Mouse (Mus musculus) thymus, adult 2 months (tissue): Measurements from ENCODE around the gene Smarca4. TPM values are rescaled to one million over a fixed set of nuclear protein-coding genes. Genes with fewer than 3 reads are reported as not detected.

Experiments
- DNase-seq: peaks from one replicate; pipeline ENCODE4 v3.0.0; 2021
- H3K27ac ChIP-seq: fragments of 200-500 bp; 2 replicates; pipeline ENCODE4 v1.5.1; 2012; ENCODE audit warnings: low read length, control low read depth; ENCODE audit not compliant: control insufficient read depth, insufficient read depth
- H3K27me3 ChIP-seq: fragments of 200-500 bp; 2 replicates; pipeline ENCODE4 v1.6.1; 2012; ENCODE audit warnings: mild to moderate bottlenecking, low read length, moderate library complexity, mixed read lengths; ENCODE audit not compliant: control insufficient read depth, insufficient read depth
- H3K36me3 ChIP-seq: fragments of 200-500 bp; 2 replicates; pipeline ENCODE4 v1.6.1; 2012; ENCODE audit warnings: mild to moderate bottlenecking, low read length, moderate library complexity; ENCODE audit not compliant: control insufficient read depth, insufficient read depth
- H3K4me1 ChIP-seq: fragments of 200-500 bp; replicated peaks from 2 replicates; pipeline ENCODE4 v1.6.1; 2012; ENCODE audit warnings: low read length; ENCODE audit not compliant: control insufficient read depth, insufficient read depth
- H3K4me3 ChIP-seq: fragments of 200-500 bp; 2 replicates; pipeline ENCODE4 v1.5.1; 2012; ENCODE audit warnings: mild to moderate bottlenecking, low read length, control low read depth, moderate library complexity; ENCODE audit not compliant: control insufficient read depth, insufficient read depth
- CTCF ChIP-seq: fragments of 200-500 bp; IDR thresholded peaks from 2 replicates; pipeline ENCODE4 v1.5.1; 2012; ENCODE audit warnings: mild to moderate bottlenecking, control low read depth, low read length, moderate library complexity, borderline replicate concordance; ENCODE audit not compliant: control insufficient read depth, poor library complexity, insufficient read depth; ENCODE audit errors: extremely low read depth
- POLR2A ChIP-seq: fragments of 200-500 bp; IDR thresholded peaks from 2 replicates; pipeline ENCODE4 v1.6.1; 2012; ENCODE audit warnings: mild to moderate bottlenecking, low read length, control low read depth, moderate library complexity; ENCODE audit not compliant: control insufficient read depth, poor library complexity, insufficient read depth; ENCODE audit errors: extremely low read depth
- WGBS: fragments of 180-500 bp; shearing (Covaris S2); methylation state at CpG from one replicate; pipeline ENCODE4 v1.1.7; 2018; 5-methylcytosine and 5-hydroxymethylcytosine counted together
- polyA plus RNA-seq: library from polyadenylated mRNA; depleted of rRNA; stranded (reverse); fragments of >200 nt; gene quantifications from 2 replicates; pipeline ENCODE4 v1.2.3, GENCODE M21; 2012

Gene Smarca4
- polyA plus RNA-seq, 1 experiment, result 156 TPM

DNA sequence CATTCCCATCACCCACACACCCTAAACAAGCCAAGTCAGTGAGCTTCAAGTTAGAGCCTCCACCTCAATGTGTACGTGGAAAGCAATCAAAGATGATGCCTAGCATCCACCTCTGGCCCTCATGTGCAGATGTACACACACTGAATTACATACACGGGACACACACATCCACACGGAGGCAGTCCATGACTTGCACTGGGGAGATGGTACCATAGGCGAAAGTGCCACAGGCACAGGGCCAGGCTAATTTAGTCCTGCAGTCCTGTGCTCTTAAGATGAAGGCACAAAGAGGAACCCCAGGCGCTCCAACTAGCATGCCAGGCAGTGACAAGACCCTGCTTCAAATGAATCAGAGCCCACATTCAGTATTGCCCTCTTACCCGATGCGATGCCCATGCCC lies 87.5 kb downstream of the Smarca4 start:
- Histone ChIP-seq H3K27me3 (no peaks in the 10 kb centered on the region), H3K4me3 (no peak overlapping the region), H3K27ac (no peak overlapping the region), H3K36me3 (peaks cover 62% of the 10 kb centered on the region), H3K4me1 (no peaks in the 10 kb centered on the region)
- no peak for DNase-seq
- WGBS, result 98% methylated on average over 7 of the region's 7 CpGs
- no peak for TF ChIP-seq POLR2A
- no peak for TF ChIP-seq CTCF

DNA sequence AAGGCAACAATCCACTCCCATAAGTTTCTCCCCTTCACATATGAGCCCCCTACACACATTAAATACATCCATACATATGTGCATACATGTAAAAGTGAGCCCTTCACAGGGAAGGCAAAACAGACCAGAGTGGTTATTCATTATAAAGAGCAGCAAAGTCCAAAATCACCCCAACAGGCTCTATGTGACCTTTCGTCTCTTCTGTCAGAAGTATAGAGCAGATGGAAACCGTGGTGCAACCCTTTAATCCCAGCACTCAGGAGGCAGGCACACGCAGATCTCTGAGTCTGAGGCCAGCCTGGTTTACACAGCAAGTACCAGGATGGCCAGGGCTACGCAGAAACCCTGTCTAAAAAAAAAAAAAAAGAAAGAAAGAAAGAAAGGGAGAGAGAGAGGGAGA lies 90.1 kb downstream of the Smarca4 start:
- no peaks in the 10 kb centered on the region for H3K4me1 ChIP-seq
- WGBS, result 97% methylated on average over 4 of the region's 4 CpGs
- peaks cover 36% of the 10 kb centered on the region for H3K36me3 ChIP-seq
- TF ChIP-seq POLR2A, result no peak
- no peak for TF ChIP-seq CTCF
- DNase-seq, result no peak
- H3K27ac ChIP-seq, result no peak overlapping the region
- no peaks in the 10 kb centered on the region for H3K27me3 ChIP-seq
- H3K4me3 ChIP-seq, result no peak overlapping the region

DNA sequence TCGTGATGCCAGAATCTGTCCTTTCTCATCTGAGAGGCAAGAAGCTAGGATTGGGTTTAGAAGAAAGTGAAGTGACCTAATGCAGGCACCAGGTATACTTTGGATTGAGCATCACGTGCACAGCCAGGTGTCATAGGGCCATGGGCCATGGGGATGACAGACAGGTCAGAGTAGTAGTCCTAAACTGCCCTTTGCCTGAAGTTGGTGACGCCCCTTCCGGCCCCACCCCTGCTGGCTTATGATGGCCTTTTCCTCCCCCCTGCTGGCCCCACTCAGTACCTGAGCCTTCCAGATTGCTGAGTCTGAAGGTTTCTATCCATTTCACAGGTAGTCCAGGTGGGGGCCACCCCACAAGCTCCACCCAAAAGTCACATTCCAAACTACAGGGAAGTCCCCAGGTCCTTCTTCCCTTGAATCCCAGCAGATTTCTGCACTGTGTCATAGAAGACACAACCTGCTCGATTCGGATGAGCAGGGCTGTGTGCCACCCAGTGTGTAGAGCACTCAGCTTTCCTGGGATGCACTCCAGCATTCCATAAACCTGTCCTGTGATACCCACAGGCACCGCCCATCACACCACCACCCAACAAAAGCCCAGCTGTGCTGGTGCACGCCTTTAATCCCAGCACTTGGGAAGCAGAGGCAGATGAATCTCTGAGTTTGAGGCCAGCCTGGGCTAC lies 90.8 kb downstream of the Smarca4 start:
- Histone ChIP-seq H3K4me1 (no peaks in the 10 kb centered on the region), H3K4me3 (no peak overlapping the region), H3K36me3 (peaks cover 30% of the 10 kb centered on the region), H3K27ac (no peak overlapping the region), H3K27me3 (no peaks in the 10 kb centered on the region)
- TF ChIP-seq CTCF (no peak), POLR2A (no peak)
- 94% methylated on average over 8 of the region's 8 CpGs for WGBS
- DNase-seq, result no peak

DNA sequence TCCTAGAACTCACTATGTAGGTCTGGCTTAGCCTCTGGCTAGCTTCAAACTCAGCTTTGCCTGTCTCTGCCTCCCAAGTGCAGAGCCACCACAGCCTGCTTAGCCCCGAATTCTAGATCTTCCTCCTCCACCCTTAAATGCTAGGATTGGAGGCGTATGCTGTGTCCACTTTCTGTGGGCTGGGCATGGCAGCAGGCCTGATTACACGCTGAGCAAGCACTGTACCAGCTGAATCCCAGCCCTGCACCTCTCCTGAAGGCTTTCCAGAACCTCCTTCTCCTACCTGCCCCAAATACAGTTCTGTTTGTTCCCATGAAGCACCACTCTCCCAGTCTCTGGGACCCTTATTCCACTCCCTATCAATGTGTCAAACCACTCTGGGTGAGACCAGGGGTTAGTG lies 93.4 kb downstream of the Smarca4 start:
- H3K27me3 ChIP-seq, result no peaks in the 10 kb centered on the region
- DNase-seq, result no peak
- 96% methylated on average over 3 of the region's 3 CpGs for WGBS
- H3K36me3 ChIP-seq, result peaks cover 4% of the 10 kb centered on the region
- no peak overlapping the region for H3K27ac ChIP-seq
- H3K4me3 ChIP-seq, result no peak overlapping the region
- no peaks in the 10 kb centered on the region for H3K4me1 ChIP-seq
- no peak for TF ChIP-seq POLR2A
- TF ChIP-seq CTCF, result no peak

DNA sequence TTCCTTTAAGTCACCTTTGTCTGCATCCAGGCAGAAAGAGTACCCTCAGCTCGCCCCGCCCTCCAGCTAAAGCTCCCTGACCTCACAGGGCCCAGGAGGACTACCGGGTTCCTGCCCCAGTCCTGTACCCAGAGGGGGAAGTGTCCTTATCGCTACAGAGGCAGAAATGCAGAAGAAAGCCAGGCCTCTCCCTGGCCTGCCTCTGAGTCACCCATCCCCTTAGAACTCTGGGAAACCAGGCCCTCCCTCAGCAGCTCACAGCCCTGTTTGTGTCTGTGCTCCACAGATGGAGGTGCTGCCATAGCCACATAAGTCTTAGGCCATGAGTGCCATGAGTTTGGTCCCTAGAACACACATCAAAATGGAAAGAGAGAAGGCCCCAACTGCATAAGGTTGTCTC lies 99.3 kb downstream of the Smarca4 start:
- Histone ChIP-seq H3K4me1 (no peaks in the 10 kb centered on the region; the same call in 1 of the 2 replicates), H3K27ac (no peak overlapping the region), H3K36me3 (no peaks in the 10 kb centered on the region), H3K27me3 (no peaks in the 10 kb centered on the region), H3K4me3 (no peak overlapping the region)
- no peak for DNase-seq
- TF ChIP-seq CTCF (no peak), POLR2A (no peak)
- 40% methylated on average over 4 of the region's 4 CpGs for WGBS

DNA sequence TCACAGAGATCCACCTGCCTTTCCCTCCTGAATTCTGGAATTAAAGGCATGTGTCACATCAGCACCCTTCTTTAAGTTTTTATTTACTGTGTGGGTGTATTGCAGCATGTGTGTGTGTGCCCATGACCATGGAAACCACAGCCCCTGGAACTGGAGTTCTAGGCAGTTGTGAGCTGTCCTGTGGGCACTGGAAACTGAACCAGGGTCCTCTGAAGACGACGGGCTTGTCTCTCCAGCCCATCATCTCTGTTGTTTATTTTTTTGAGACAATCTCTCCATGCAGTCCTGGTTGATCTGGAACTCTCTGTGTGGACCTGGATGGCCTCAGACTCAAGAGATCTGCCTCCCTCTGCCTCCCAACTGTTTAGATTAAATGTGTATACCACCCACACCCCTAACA lies 101.0 kb downstream of the Smarca4 start:
- H3K4me3 ChIP-seq, result no peak overlapping the region
- no peak for TF ChIP-seq CTCF
- no peak for TF ChIP-seq POLR2A
- no peaks in the 10 kb centered on the region for H3K27me3 ChIP-seq
- 98% methylated on average over 2 of the region's 2 CpGs for WGBS
- H3K36me3 ChIP-seq, result no peaks in the 10 kb centered on the region
- no peak for DNase-seq
- no peaks in the 10 kb centered on the region; the same call in 1 of the 2 replicates for H3K4me1 ChIP-seq
- H3K27ac ChIP-seq, result no peak overlapping the region

DNA sequence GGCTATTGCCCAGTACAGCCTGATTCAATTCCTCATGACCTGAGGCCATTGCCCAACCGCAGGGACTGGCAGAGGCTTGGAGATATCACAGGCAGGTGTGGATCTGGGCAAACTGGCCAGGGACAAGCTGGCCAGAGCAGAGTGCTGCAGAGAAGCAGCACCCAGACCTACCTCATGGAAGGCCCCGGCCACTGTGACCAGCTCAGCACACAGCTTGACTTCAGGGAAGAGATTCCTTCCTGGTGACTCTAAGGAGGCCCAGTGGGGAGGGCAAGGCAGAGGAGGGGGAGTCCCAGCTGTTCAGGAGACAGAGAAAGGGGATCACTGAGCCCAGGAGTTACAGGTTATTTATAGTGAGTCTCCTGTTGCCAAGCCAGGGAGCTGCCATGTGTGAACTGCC lies 105.1 kb downstream of the Smarca4 start:
- WGBS, result 98% methylated on average over 2 of the region's 2 CpGs
- Histone ChIP-seq H3K4me3 (no peak overlapping the region), H3K27ac (no peak overlapping the region), H3K36me3 (no peaks in the 10 kb centered on the region), H3K27me3 (no peaks in the 10 kb centered on the region), H3K4me1 (peaks cover 16% of the 10 kb centered on the region)
- no peak for DNase-seq
- no peak for TF ChIP-seq CTCF
- no peak for TF ChIP-seq POLR2A
